Mouse (Mus musculus) kidney, postnatal 0 days (tissue): ENCODE measurements around the gene Papss2. TPM values are rescaled to one million over a fixed set of nuclear protein-coding genes. Genes with fewer than 3 reads are reported as not detected.

Source experiments
- ATAC-seq: fragments of 200-750 bp; cut with Nextera tagmentation; replicated peaks from 2 replicates; pipeline ENCODE4 v1.8.0; 2017; ENCODE audit warnings: low read depth, moderate number of reproducible peaks, moderate TSS enrichment, moderate library complexity; ENCODE audit not compliant: low FRiP score
- DNase-seq: peaks from one replicate; pipeline ENCODE4 v3.0.0-alpha.2; 2016; ENCODE audit warnings: low spot score
- H3K27ac ChIP-seq: fragments of 300-500 bp; sonication (generic); 2 replicates; pipeline ENCODE4 v1.5.1; 2014; ENCODE audit warnings: mild to moderate bottlenecking
- H3K27me3 ChIP-seq: fragments of 300-500 bp; sonication (generic); 2 replicates; pipeline ENCODE4 v1.6.1; 2014; ENCODE audit warnings: low read length, mixed read lengths; ENCODE audit not compliant: insufficient read depth
- H3K36me3 ChIP-seq: fragments of 300-500 bp; sonication (generic); 2 replicates; pipeline ENCODE4 v1.6.1; 2014; ENCODE audit warnings: low read length, mixed read lengths; ENCODE audit not compliant: insufficient read depth
- H3K4me1 ChIP-seq: fragments of 300-500 bp; sonication (generic); replicated peaks from 2 replicates; pipeline ENCODE4 v1.6.1; 2014; ENCODE audit warnings: antibody characterized with exemption, low read length, mixed read lengths; ENCODE audit not compliant: insufficient read depth
- H3K4me2 ChIP-seq: fragments of 300-500 bp; sonication (generic); 2 replicates; pipeline ENCODE4 v1.6.1; 2014; ENCODE audit warnings: mild to moderate bottlenecking, low read length, moderate library complexity, mixed read lengths
- H3K4me3 ChIP-seq: fragments of 300-500 bp; sonication (generic); replicated peaks from 2 replicates; pipeline ENCODE4 v1.5.1; 2014; ENCODE audit warnings: low read depth, low read length
- H3K9ac ChIP-seq: fragments of 300-500 bp; sonication (generic); 2 replicates; pipeline ENCODE4 v1.6.1; 2014; ENCODE audit warnings: low read depth, low read length
- H3K9me3 ChIP-seq: fragments of 300-500 bp; sonication (generic); replicated peaks from 2 replicates; pipeline ENCODE4 v1.6.1; 2016; ENCODE audit warnings: low read length, inconsistent platforms, mixed read lengths
- CTCF ChIP-seq: IDR thresholded peaks from 2 replicates; pipeline ENCODE4 v1.5.1; 2016; ENCODE audit warnings: antibody characterized with exemption, low read depth, mild to moderate bottlenecking, moderate library complexity
- WGBS: fragments of 180-500 bp; shearing (Covaris S2); extraction: QIAGEN DNeasy Blood & Tissue Kit; methylation state at CpG from one replicate; pipeline ENCODE4 v1.1.7; 2014; 5-methylcytosine and 5-hydroxymethylcytosine counted together
- polyA plus RNA-seq: library from polyadenylated mRNA; unstranded; fragments of >200 nt; fragmentation: Nextera tagmentation; extraction: Ambion mirVana; gene quantifications from 2 replicates; pipeline ENCODE4 v1.2.1, GENCODE M21; 2015

Papss2 gene
- polyA plus RNA-seq, 1 experiment from 2014 or later: 28.3 TPM

DNA sequence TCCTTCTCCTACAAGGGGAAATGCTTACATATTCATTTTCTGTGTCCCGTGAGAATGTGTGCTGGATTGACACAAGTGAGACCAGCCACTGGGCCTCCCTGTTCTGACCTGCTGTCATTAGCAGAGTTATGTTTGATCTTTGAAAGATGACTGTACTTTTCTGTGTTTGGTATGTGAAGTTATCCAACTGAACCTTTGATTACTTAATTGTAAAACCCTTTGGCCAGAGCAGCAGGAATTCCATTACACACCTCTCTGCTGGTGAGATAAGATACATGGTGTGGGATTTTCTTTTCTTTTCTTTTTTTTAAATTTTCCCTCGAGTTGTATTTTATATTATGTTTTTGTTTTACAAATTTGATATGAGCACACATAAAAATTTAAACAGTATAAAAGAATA is 23.4 kb upstream of the Papss2 start:
- Histone ChIP-seq H3K9me3 (no peaks in the 10 kb centered on the region), H3K9ac (no peak overlapping the region), H3K36me3 (no peaks in the 10 kb centered on the region), H3K4me2 (no peak overlapping the region), H3K4me3 (no peak overlapping the region), H3K4me1 (no peaks in the 10 kb centered on the region), H3K27me3 (no peaks in the 10 kb centered on the region), H3K27ac (no peak overlapping the region)
- WGBS: 56% methylated on average over 2 of the region's 2 CpGs
- no peak for ATAC-seq
- TF ChIP-seq CTCF: no peak
- DNase-seq: no peak

DNA sequence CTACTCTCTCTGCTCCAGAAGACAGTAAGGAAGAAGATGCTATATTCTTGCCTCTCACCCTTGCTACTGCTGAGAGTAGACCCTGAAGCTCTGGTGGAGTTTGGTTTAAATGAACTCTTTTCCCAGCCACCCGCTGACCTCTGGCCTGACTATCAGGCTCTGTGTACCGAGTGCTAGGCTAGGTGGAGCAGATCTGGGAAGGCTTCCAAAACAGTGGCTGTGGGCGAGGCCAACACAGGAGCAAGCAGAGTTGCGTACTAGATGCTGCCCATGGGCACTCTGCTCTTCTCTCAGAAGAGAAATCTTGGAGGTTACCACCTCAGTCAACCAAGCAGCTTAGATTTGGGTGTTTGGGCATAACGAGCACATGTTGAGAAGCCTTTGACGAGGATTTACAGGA is 22.3 kb upstream of the Papss2 start:
- TF ChIP-seq CTCF: no peak

DNA sequence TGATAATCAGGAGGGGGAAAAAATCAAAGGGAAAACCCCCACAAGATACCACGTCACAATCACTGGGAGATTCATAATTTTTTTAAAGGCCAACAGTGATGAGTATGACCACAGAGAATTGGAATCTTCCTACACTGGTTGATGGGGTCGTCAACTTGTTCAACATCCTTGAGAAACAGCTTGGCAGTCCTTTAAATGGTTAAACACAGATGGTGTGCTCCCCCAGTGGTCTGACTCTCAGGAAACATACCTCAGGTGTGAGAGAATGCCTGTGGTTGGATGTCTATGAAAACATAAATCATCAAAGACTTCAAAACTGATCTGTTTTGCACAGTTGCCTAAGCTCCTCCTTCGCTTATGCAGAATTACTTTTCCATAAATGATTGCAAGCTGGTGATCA is 20.7 kb upstream of the Papss2 start:
- 82% methylated on average over 3 of the region's 3 CpGs for WGBS
- Histone ChIP-seq H3K4me2 (no peak overlapping the region), H3K36me3 (no peaks in the 10 kb centered on the region), H3K27ac (no peak overlapping the region), H3K4me3 (no peak overlapping the region), H3K9ac (no peak overlapping the region), H3K27me3 (no peaks in the 10 kb centered on the region), H3K9me3 (no peaks in the 10 kb centered on the region), H3K4me1 (no peaks in the 10 kb centered on the region)
- DNase-seq (no peak), ATAC-seq (no peak)
- TF ChIP-seq CTCF: no peak

More for the DNA sequence above, 22.3 kb upstream of the Papss2 start:
- Histone ChIP-seq H3K4me2 (no peak overlapping the region), H3K4me1 (no peaks in the 10 kb centered on the region), H3K4me3 (no peak overlapping the region), H3K27ac (no peak overlapping the region), H3K9me3 (no peaks in the 10 kb centered on the region), H3K9ac (no peak overlapping the region), H3K36me3 (no peaks in the 10 kb centered on the region), H3K27me3 (no peaks in the 10 kb centered on the region)
- no peak for DNase-seq
- 85% methylated on average over 6 of the region's 6 CpGs for WGBS
- no peak for ATAC-seq

DNA sequence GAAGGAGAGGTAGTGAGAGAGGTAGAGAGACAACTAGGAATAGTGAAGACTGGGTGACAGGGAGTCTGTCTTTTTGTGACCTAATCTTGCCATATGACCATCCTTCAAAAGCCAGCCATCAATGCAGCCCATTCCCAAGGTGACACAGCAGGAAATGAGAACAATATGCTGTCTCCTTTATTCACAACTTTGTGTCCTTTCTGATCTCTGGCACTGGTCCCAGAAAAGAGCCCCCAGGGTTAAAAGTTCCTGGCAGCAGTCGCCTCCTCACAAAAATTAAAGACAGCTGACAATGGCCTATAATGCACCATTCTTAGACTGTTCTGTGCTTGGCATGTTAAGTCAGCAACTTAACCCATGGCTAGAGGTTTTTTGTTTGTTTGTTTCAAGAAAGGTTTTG is 17.8 kb upstream of the Papss2 start:
- Histone ChIP-seq H3K4me3 (no peak overlapping the region), H3K9ac (no peak overlapping the region), H3K27me3 (no peaks in the 10 kb centered on the region), H3K4me1 (no peaks in the 10 kb centered on the region), H3K9me3 (no peaks in the 10 kb centered on the region), H3K4me2 (no peak overlapping the region), H3K27ac (no peak overlapping the region), H3K36me3 (no peaks in the 10 kb centered on the region)
- TF ChIP-seq CTCF: no peak
- DNase-seq (no peak), ATAC-seq (no peak)
- 51% methylated on average over 1 of the region's 1 CpGs for WGBS

- no peaks in the 10 kb centered on the region for H3K9me3 ChIP-seq
- no peaks in the 10 kb centered on the region for H3K4me1 ChIP-seq
- H3K9ac ChIP-seq: no peak overlapping the region
- no peak for TF ChIP-seq CTCF
- no peaks in the 10 kb centered on the region for H3K36me3 ChIP-seq
- H3K27me3 ChIP-seq: no peaks in the 10 kb centered on the region
- H3K4me3 ChIP-seq: no peak overlapping the region
- 85% methylated on average over 4 of the region's 4 CpGs for WGBS
- ATAC-seq (no peak), DNase-seq (no peak)
- no peak overlapping the region for H3K27ac ChIP-seq
- no peak overlapping the region for H3K4me2 ChIP-seq
Measured at GRCm38 (mm10) chr19:32583091-32583766, 12.4 kb upstream of the Papss2 start.

- no peak overlapping the region for H3K27ac ChIP-seq
- DNase-seq (peak; percentile 21), ATAC-seq (no peak)
- no peak overlapping the region for H3K4me2 ChIP-seq
- no peaks in the 10 kb centered on the region for H3K4me1 ChIP-seq
- no peak overlapping the region for H3K4me3 ChIP-seq
- WGBS: 46% methylated on average over 6 of the region's 6 CpGs
- no peak for TF ChIP-seq CTCF
- H3K9me3 ChIP-seq: no peaks in the 10 kb centered on the region
- H3K36me3 ChIP-seq: no peaks in the 10 kb centered on the region
- no peaks in the 10 kb centered on the region for H3K27me3 ChIP-seq
- no peak overlapping the region for H3K9ac ChIP-seq
Measured at GRCm38 (mm10) chr19:32587727-32588126, 7.9 kb upstream of the Papss2 start.

- no peak for DNase-seq
- Histone ChIP-seq H3K27ac (no peak overlapping the region), H3K9ac (no peak overlapping the region), H3K36me3 (no peaks in the 10 kb centered on the region), H3K27me3 (no peaks in the 10 kb centered on the region), H3K4me2 (no peak overlapping the region), H3K9me3 (no peaks in the 10 kb centered on the region), H3K4me3 (no peak overlapping the region), H3K4me1 (no peaks in the 10 kb centered on the region)
- WGBS: 94% methylated on average over 7 of the region's 7 CpGs
- no peak for TF ChIP-seq CTCF
- no peak for ATAC-seq
Measured at GRCm38 (mm10) chr19:32592749-32593148, 2.8 kb upstream of the Papss2 start.
